Mouse (Mus musculus) CH12.LX (cell line): ENCODE measurements around the gene Tex22.

ENCODE experiments used
- CHD2 ChIP-seq: IDR thresholded peaks from 2 replicates; pipeline ENCODE4 v1.6.1; 2011; ENCODE audit warnings: low read length, improper control_type of control experiment
- CTCF ChIP-seq, 2 experiments: IDR thresholded peaks in 1 of 2; conservative IDR thresholded peaks in 1 of 2; 2 replicates each; pipeline ENCODE4 v1.5.1; 2011 to 2012; ENCODE audit warnings: low read depth in 2 of 2, low read length in 2 of 2, improper control_type of control experiment in 1 of 2, inconsistent platforms in 1 of 2, mild to moderate bottlenecking in 1 of 2, moderate library complexity in 1 of 2
- EP300 ChIP-seq: IDR thresholded peaks from 2 replicates; pipeline ENCODE4 v1.6.1; 2011; ENCODE audit warnings: low read length, improper control_type of control experiment
- GABPA ChIP-seq: IDR thresholded peaks from 2 replicates; pipeline ENCODE4 v1.6.1; 2012; ENCODE audit warnings: low read depth, low read length, improper control_type of control experiment, inconsistent platforms; ENCODE audit not compliant: insufficient replicate concordance
- MXI1 ChIP-seq: IDR thresholded peaks from 2 replicates; pipeline ENCODE4 v1.6.1; 2011; ENCODE audit warnings: mild to moderate bottlenecking, low read depth, low read length, improper control_type of control experiment
- POLR2A ChIP-seq: IDR thresholded peaks from 2 replicates; pipeline ENCODE4 v1.6.1; 2011; ENCODE audit warnings: low read depth, mild to moderate bottlenecking, improper control_type of control experiment, low read length
- RAD21 ChIP-seq: IDR thresholded peaks from 2 replicates; pipeline ENCODE4 v1.6.1; 2011; ENCODE audit warnings: low read depth, mild to moderate bottlenecking, low read length, improper control_type of control experiment, moderate library complexity
- RCOR1 ChIP-seq: conservative IDR thresholded peaks from 2 replicates; pipeline ENCODE4 v1.6.1; 2012; ENCODE audit warnings: low read depth, mild to moderate bottlenecking, inconsistent platforms, low read length, improper control_type of control experiment
- USF2 ChIP-seq: conservative IDR thresholded peaks from 2 replicates; pipeline ENCODE4 v1.6.1; 2011; ENCODE audit warnings: low read depth, low read length, improper control_type of control experiment

GRCm38 (mm10) chr12:113134502-113134901 lies 60.2 kb downstream of the Tex22 start:
- no peak for TF ChIP-seq EP300
- TF ChIP-seq CHD2 = no peak
- TF ChIP-seq POLR2A = no peak
- TF ChIP-seq MXI1 = no peak
- no peak for TF ChIP-seq USF2
- no peak for TF ChIP-seq CTCF (conservative IDR thresholded peaks at IDR 0.05 in 1 of 2, IDR thresholded peaks at IDR 0.05 in 1 of 2; ENCODE audit: low read depth in 2 of 2, low read length in 2 of 2)
- no peak for TF ChIP-seq RAD21
- TF ChIP-seq GABPA = no peak
- no peak for TF ChIP-seq RCOR1
